Mouse (Mus musculus): ENCODE measurements around the gene Rrp12.

DNA sequence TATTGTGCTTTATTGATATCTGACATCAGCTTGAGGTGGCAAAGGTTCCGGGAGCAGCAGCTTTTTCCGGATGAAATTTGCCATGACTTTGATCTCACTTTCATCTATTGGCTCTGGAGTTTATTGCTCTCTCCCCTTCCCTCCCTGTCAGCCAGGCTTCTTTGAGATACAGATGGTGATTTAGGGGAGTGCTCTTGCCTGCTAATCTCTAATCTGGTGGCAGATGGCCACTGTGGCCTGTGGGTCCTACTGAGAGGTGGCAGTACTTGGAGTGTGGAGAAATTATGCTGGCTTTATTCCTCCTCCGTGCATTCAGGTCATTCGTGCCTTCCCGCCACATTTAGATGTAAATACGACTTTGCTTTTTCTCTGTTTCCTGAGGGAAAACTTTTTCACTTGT is 38.2 kb upstream of the Rrp12 start:
- TF ChIP-seq EP300 (IDR thresholded peaks at IDR 0.05; ENCODE audit: low read depth) (no peak), CTCF (IDR thresholded peaks at IDR 0.05; ENCODE audit: low read depth) (no peak)

Data from liver, postnatal 0 days (tissue).